Mouse (Mus musculus): Measurements from ENCODE around the gene Gm20605.

DNA sequence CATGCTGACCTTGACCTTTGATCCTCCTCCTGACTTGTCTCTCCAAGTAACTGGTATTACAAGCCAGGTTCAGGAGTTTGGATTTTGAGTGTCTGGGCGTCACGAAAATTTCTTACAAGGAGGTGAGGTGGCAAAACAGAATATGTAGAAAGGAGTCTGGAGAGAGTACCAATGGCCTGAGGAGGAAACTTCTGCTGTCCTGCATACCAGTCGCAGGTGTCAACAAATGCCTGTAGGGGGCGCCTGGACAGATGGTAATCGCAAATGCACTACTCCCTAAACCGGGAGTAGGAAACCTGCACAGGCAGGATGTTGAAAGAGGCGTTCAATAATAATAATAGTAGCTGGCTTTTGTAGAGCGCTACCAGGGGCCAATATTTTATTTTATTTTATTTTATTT is 44.0 kb upstream of the Gm20605 start:
- TF ChIP-seq POLR2A (IDR thresholded peaks at IDR 0.05; ENCODE audit: insufficient read length, low read depth) (no peak), E2F4 (IDR thresholded peaks at IDR 0.05; ENCODE audit: insufficient read depth) (no peak), MAX (IDR thresholded peaks at IDR 0.05; ENCODE audit: low read depth) (no peak), POLR2AphosphoS2 (IDR thresholded peaks at IDR 0.05; ENCODE audit: insufficient read length, low read depth) (no peak), MYOD1 (IDR thresholded peaks at IDR 0.05; ENCODE audit: control insufficient read depth in 1 of 3, insufficient read length in 2 of 3, low read depth in 2 of 3) (no peak), USF1 (IDR thresholded peaks at IDR 0.05; ENCODE audit: low read depth) (no peak), MYOG (IDR thresholded peaks at IDR 0.05; ENCODE audit: control insufficient read depth in 1 of 3, insufficient read depth in 1 of 3, insufficient read length in 2 of 3, low read depth in 2 of 3) (no peak)

All from myocyte (in vitro differentiated cells).